Mouse (Mus musculus) ovary, postnatal 36 days (tissue): ENCODE data around the gene Vmn2r24.
"Not testable (repeated sequence)": the region's sequence is repeated elsewhere in the genome, so short reads cannot be mapped to it uniquely, and the experiment has no call there.

Experiments used
- DNase-seq: peaks from one replicate; pipeline ENCODE4 v3.0.0; 2022; ENCODE audit warnings: low spot score, mixed read lengths

The Vmn2r24 gene

GRCm38 (mm10) chr6:123778579-123778978 is at the start of gene Vmn2r24:
Gene Vmn2r24 (plus strand): TSS chr6:123778879.
- no peak for DNase-seq

DNA sequence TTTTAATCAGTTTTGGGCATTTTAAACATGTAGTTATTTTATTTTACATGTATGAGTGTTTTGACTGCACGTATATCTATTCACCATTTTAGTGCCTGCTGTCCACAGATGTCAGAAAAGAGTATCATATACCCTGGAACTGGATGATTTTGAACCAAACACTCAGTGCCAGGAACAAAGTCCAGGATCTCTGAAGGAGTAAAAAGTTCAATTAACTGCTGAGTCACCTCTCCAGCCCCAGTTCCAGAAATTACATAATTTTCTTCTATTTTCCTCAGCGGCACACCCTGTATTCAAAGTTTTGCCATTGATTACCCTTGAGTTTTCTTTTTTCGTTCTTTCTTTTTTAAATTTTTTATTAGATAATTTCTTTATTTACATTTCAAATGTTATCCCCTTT is 8.6 kb upstream of the Vmn2r24 start:
- no peak for DNase-seq

GRCm38 (mm10) chr6:123784857-123785256 is 6.2 kb downstream of the Vmn2r24 start:
- no peak for DNase-seq

DNA sequence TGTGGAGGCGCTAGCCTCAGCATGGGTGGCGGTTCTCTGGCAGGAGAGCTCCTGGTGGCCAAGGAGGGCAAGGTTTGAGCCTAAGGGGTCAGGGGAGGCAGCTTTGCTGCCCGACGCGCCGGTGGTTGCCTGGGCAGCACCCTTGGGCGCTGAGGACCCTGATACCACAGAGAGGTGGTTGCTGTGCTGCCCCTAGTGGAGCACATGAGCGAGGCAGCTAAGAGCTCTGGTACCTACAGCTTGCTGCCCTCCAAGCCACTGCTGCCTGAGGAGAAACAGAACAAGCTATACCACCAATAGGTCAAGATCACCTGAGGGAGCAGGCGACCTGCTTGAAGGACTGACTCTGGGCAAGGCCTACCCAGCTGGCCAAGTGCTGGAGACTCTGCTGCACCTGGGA is 15.1 kb downstream of the Vmn2r24 start:
- DNase-seq, result no peak

DNA sequence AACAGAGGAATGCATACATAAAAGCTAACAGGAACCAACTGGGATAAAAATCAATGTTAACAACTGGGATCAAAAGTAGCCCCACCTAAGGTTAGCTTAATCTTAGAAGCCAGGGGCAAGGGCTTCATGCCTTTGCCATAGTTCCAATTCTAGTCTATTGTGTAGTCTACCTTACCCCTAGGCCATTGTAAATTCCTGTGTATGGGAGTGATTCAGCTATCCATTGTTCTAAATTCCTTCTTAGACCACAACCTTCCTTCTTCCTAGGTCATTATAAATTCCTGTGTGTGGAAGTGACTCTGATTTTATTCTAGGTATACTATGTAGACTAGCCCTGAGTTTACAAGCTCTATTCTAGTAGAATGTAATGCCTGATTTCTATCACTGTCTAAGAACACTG is 31.6 kb downstream of the Vmn2r24 start:
- DNase-seq, result not testable (repeated sequence)

- DNase-seq, result no peak
Measured at GRCm38 (mm10) chr6:123819951-123820350, 41.3 kb downstream of the Vmn2r24 start.

GRCm38 (mm10) chr6:123853363-123853762 is 74.7 kb downstream of the Vmn2r24 start, which contains the start of gene Vmn2r25:
Gene Vmn2r25 (minus strand): TSS chr6:123853463.
- DNase-seq, result not testable (repeated sequence)
